Mouse (Mus musculus): ENCODE results near the gene Cntnap2. TPM values are rescaled to one million over a fixed set of nuclear protein-coding genes. Genes with fewer than 3 reads are reported as not detected.

Gene Cntnap2
- polyA plus RNA-seq, 1 experiment from 2014 or later: 4.7 TPM

- H3K9ac ChIP-seq: no peak overlapping the region
- no peak overlapping the region for H3K4me2 ChIP-seq (replicated peaks)
- no peaks in the 10 kb centered on the region for H3K27me3 ChIP-seq
- H3K27ac ChIP-seq: no peak overlapping the region
- no peak for ATAC-seq (ENCODE audit: low FRiP score, low read depth)
- H3K4me3 ChIP-seq: no peak overlapping the region
- H3K9me3 ChIP-seq: no peaks in the 10 kb centered on the region
- no peaks in the 10 kb centered on the region for H3K4me1 ChIP-seq
- no peaks in the 10 kb centered on the region for H3K36me3 ChIP-seq
Measured at GRCm38 (mm10) chr6:47291973-47292372, 2232.8 kb downstream of the Cntnap2 start.

- H3K36me3 ChIP-seq: no peaks in the 10 kb centered on the region
- no peaks in the 10 kb centered on the region for H3K27me3 ChIP-seq
- no peaks in the 10 kb centered on the region for H3K9me3 ChIP-seq
- no peak overlapping the region for H3K27ac ChIP-seq
- H3K4me3 ChIP-seq: no peak overlapping the region
- no peak overlapping the region for H3K4me2 ChIP-seq (replicated peaks)
- no peak for ATAC-seq (ENCODE audit: low FRiP score, low read depth)
- WGBS: 71% methylated on average over 3 of the region's 3 CpGs
- no peak overlapping the region for H3K9ac ChIP-seq
- H3K4me1 ChIP-seq: no peaks in the 10 kb centered on the region
Measured at GRCm38 (mm10) chr6:47292437-47292836, 2233.3 kb downstream of the Cntnap2 start.

- ATAC-seq (ENCODE audit: low FRiP score, low read depth): no peak
- no peak overlapping the region for H3K27ac ChIP-seq
- WGBS: 44% methylated on average over 1 of the region's 1 CpGs
- H3K4me2 ChIP-seq (replicated peaks): no peak overlapping the region
- no peaks in the 10 kb centered on the region for H3K4me1 ChIP-seq
- H3K4me3 ChIP-seq: no peak overlapping the region
- no peaks in the 10 kb centered on the region for H3K36me3 ChIP-seq
- no peak overlapping the region for H3K9ac ChIP-seq
- H3K9me3 ChIP-seq: no peaks in the 10 kb centered on the region
- no peaks in the 10 kb centered on the region for H3K27me3 ChIP-seq
Measured at GRCm38 (mm10) chr6:47294433-47294832, 2235.3 kb downstream of the Cntnap2 start.

- H3K4me3 ChIP-seq: no peak overlapping the region
- ATAC-seq (ENCODE audit: low FRiP score, low read depth): no peak
Measured at GRCm38 (mm10) chr6:47304848-47305490, 2245.8 kb downstream of the Cntnap2 start.

GRCm38 (mm10) chr6:47306065-47306798, 2247.1 kb downstream of the Cntnap2 start:
- Histone ChIP-seq H3K9me3 (no peaks in the 10 kb centered on the region), H3K4me3 (no peak overlapping the region), H3K27me3 (no peaks in the 10 kb centered on the region), H3K27ac (no peak overlapping the region), H3K9ac (no peak overlapping the region), H3K4me2 (replicated peaks) (no peak overlapping the region), H3K36me3 (no peaks in the 10 kb centered on the region), H3K4me1 (no peaks in the 10 kb centered on the region)
- 67% methylated on average over 8 of the region's 8 CpGs for WGBS
- no peak for ATAC-seq (ENCODE audit: low FRiP score, low read depth)

More at GRCm38 (mm10) chr6:47304848-47305490, 2245.8 kb downstream of the Cntnap2 start:
- WGBS: 67% methylated on average over 11 of the region's 11 CpGs
- no peaks in the 10 kb centered on the region for H3K27me3 ChIP-seq
- H3K4me2 ChIP-seq (replicated peaks): no peak overlapping the region
- H3K4me1 ChIP-seq: no peaks in the 10 kb centered on the region
- no peaks in the 10 kb centered on the region for H3K36me3 ChIP-seq
- no peak overlapping the region for H3K27ac ChIP-seq
- H3K9me3 ChIP-seq: no peaks in the 10 kb centered on the region
- no peak overlapping the region for H3K9ac ChIP-seq

- H3K4me2 ChIP-seq (replicated peaks): no peak overlapping the region
- H3K4me1 ChIP-seq: no peaks in the 10 kb centered on the region
- H3K9me3 ChIP-seq: no peaks in the 10 kb centered on the region
- no peak for ATAC-seq (ENCODE audit: low FRiP score, low read depth)
- H3K27me3 ChIP-seq: no peaks in the 10 kb centered on the region
- no peak overlapping the region for H3K4me3 ChIP-seq
- no peaks in the 10 kb centered on the region for H3K36me3 ChIP-seq
- H3K27ac ChIP-seq: no peak overlapping the region
- H3K9ac ChIP-seq: no peak overlapping the region
- WGBS: 41% methylated on average over 12 of the region's 12 CpGs
Measured at GRCm38 (mm10) chr6:47306954-47307353, 2247.8 kb downstream of the Cntnap2 start.

GRCm38 (mm10) chr6:47314507-47315334, 2255.6 kb downstream of the Cntnap2 start:
- H3K4me2 ChIP-seq (replicated peaks): peak overlapping the region; percentile 59
- H3K4me1 ChIP-seq: peaks cover 21% of the 10 kb centered on the region
- H3K36me3 ChIP-seq: no peaks in the 10 kb centered on the region
- H3K9me3 ChIP-seq: no peaks in the 10 kb centered on the region
- H3K4me3 ChIP-seq: peak overlapping the region; percentile 31
- WGBS: 51% methylated on average over 15 of the region's 15 CpGs
- ATAC-seq (ENCODE audit: low FRiP score, low read depth): 0 out of 2 replicates have a peak, but pooled peaks have one; percentile 24
- no peaks in the 10 kb centered on the region for H3K27me3 ChIP-seq
- peak overlapping the region; percentile 55; the same call in 1 of the 2 replicates for H3K27ac ChIP-seq
- peak overlapping the region; percentile 50; the same call in 1 of the 2 replicates for H3K9ac ChIP-seq

- no peaks in the 10 kb centered on the region for H3K36me3 ChIP-seq
- WGBS: 58% methylated on average over 2 of the region's 2 CpGs
- H3K9ac ChIP-seq: no peak overlapping the region
- peak; percentile 55; the same call in 1 of the 2 replicates for ATAC-seq (ENCODE audit: low FRiP score, low read depth)
- H3K4me2 ChIP-seq (replicated peaks): no peak overlapping the region
- H3K4me1 ChIP-seq: peaks cover 21% of the 10 kb centered on the region
- no peak overlapping the region for H3K4me3 ChIP-seq
- no peaks in the 10 kb centered on the region for H3K9me3 ChIP-seq
- H3K27ac ChIP-seq: no peak overlapping the region; the same call in 1 of the 2 replicates
- no peaks in the 10 kb centered on the region for H3K27me3 ChIP-seq
Measured at GRCm38 (mm10) chr6:47315454-47315853, 2256.3 kb downstream of the Cntnap2 start.

GRCm38 (mm10) chr6:47317253-47317652, 2258.1 kb downstream of the Cntnap2 start:
- Histone ChIP-seq H3K27me3 (no peaks in the 10 kb centered on the region), H3K9me3 (no peaks in the 10 kb centered on the region), H3K9ac (no peak overlapping the region), H3K4me2 (replicated peaks) (no peak overlapping the region), H3K4me1 (peaks cover 21% of the 10 kb centered on the region), H3K27ac (no peak overlapping the region), H3K36me3 (no peaks in the 10 kb centered on the region), H3K4me3 (no peak overlapping the region)
- no peak for ATAC-seq (ENCODE audit: low FRiP score, low read depth)

- Histone ChIP-seq H3K27me3 (no peaks in the 10 kb centered on the region), H3K9me3 (no peaks in the 10 kb centered on the region), H3K4me3 (peak overlapping the region; percentile 8; the same call in 1 of the 2 replicates), H3K4me1 (peaks cover 21% of the 10 kb centered on the region), H3K9ac (no peak overlapping the region), H3K27ac (no peak overlapping the region), H3K4me2 (replicated peaks) (peak overlapping the region; percentile 34), H3K36me3 (no peaks in the 10 kb centered on the region)
- no peak for ATAC-seq (ENCODE audit: low FRiP score, low read depth)
- 4% methylated on average over 6 of the region's 6 CpGs for WGBS
Measured at GRCm38 (mm10) chr6:47318705-47319104, 2259.5 kb downstream of the Cntnap2 start.

GRCm38 (mm10) chr6:47319309-47319983, 2260.3 kb downstream of the Cntnap2 start:
- Histone ChIP-seq H3K9me3 (no peaks in the 10 kb centered on the region), H3K9ac (no peak overlapping the region), H3K27me3 (no peaks in the 10 kb centered on the region), H3K4me3 (no peak overlapping the region), H3K4me2 (replicated peaks) (peak overlapping the region; percentile 34), H3K4me1 (peaks cover 21% of the 10 kb centered on the region), H3K36me3 (no peaks in the 10 kb centered on the region), H3K27ac (no peak overlapping the region)
- 27% methylated on average over 5 of the region's 5 CpGs for WGBS
- ATAC-seq (ENCODE audit: low FRiP score, low read depth): no peak
